Mouse (Mus musculus) neural tube, embryonic 12.5 days (tissue): ENCODE measurements around the gene Paxbp1. TPM values are rescaled to one million over a fixed set of nuclear protein-coding genes. Genes with fewer than 3 reads are reported as not detected.

Experiments used
- ATAC-seq: fragments of 200-750 bp; cut with Nextera tagmentation; 2 replicates; pipeline ENCODE4 v1.8.0; 2017; ENCODE audit warnings: low read depth, mild to moderate bottlenecking, moderate TSS enrichment, moderate library complexity; ENCODE audit not compliant: low FRiP score
- H3K27ac ChIP-seq: fragments of 300-500 bp; sonication (generic); 2 replicates; pipeline ENCODE4 v1.5.1; 2016
- H3K27me3 ChIP-seq: fragments of 300-500 bp; sonication (generic); replicated peaks from 2 replicates; pipeline ENCODE4 v1.6.1; 2016; ENCODE audit warnings: mild to moderate bottlenecking
- H3K36me3 ChIP-seq: fragments of 300-500 bp; sonication (generic); 2 replicates; pipeline ENCODE4 v1.6.1; 2016; ENCODE audit warnings: mild to moderate bottlenecking
- H3K4me1 ChIP-seq: fragments of 300-500 bp; sonication (generic); 2 replicates; pipeline ENCODE4 v1.6.1; 2016
- H3K4me2 ChIP-seq: fragments of 300-500 bp; sonication (generic); replicated peaks from 2 replicates; pipeline ENCODE4 v1.6.1; 2016; ENCODE audit warnings: mild to moderate bottlenecking
- H3K4me3 ChIP-seq: fragments of 300-500 bp; sonication (generic); 2 replicates; pipeline ENCODE4 v1.5.1; 2016
- H3K9ac ChIP-seq: fragments of 300-500 bp; sonication (generic); 2 replicates; pipeline ENCODE4 v1.6.1; 2016; ENCODE audit warnings: mild to moderate bottlenecking
- H3K9me3 ChIP-seq: fragments of 300-500 bp; sonication (generic); 2 replicates; pipeline ENCODE4 v1.6.1; 2016; ENCODE audit warnings: mild to moderate bottlenecking
- WGBS: fragments of 180-500 bp; shearing (Covaris S2); methylation state at CpG from one replicate; pipeline ENCODE4 v1.1.7; 2016; 5-methylcytosine and 5-hydroxymethylcytosine counted together
- polyA plus RNA-seq: library from polyadenylated mRNA; unstranded; fragments of >200 nt; fragmentation: Nextera tagmentation; extraction: Ambion mirVana; gene quantifications from 2 replicates; pipeline ENCODE4 v1.2.1, GENCODE M21; 2016

Gene Paxbp1
- polyA plus RNA-seq, 1 experiment from 2014 or later: 111 TPM

DNA sequence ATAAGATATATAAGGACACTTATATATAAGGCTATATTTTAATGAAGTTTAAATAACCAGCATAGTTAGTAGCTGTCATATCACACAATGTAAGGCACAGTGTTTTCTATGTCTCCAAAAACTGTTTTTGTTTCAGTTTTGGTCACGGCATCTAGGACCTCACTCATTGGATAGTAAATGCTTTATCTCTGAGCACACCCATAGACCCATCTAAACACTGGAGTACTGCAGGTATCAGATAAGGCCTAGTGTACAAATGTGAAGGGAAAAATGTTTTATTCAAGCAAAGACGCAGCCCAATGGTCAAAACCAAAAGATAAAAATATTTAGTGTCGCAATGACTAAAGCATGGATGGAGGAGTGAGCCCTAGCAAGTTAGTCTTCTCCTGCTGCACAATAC is 55.7 kb downstream of the Paxbp1 start:
- Histone ChIP-seq H3K4me1 (no peaks in the 10 kb centered on the region), H3K4me2 (no peak overlapping the region), H3K27ac (no peak overlapping the region), H3K9me3 (no peaks in the 10 kb centered on the region), H3K9ac (no peak overlapping the region), H3K36me3 (peaks cover 20% of the 10 kb centered on the region), H3K4me3 (no peak overlapping the region), H3K27me3 (no peaks in the 10 kb centered on the region)
- no peak for ATAC-seq
- 91% methylated on average over 3 of the region's 3 CpGs for WGBS

GRCm38 (mm10) chr16:90988039-90988438 is 56.3 kb downstream of the Paxbp1 start:
- ATAC-seq: no peak
- H3K27me3 ChIP-seq: no peaks in the 10 kb centered on the region
- H3K4me2 ChIP-seq: no peak overlapping the region
- no peak overlapping the region for H3K4me3 ChIP-seq
- peaks cover 23% of the 10 kb centered on the region for H3K36me3 ChIP-seq
- no peaks in the 10 kb centered on the region for H3K9me3 ChIP-seq
- H3K27ac ChIP-seq: no peak overlapping the region
- no peak overlapping the region for H3K9ac ChIP-seq
- WGBS: 94% methylated on average over 8 of the region's 8 CpGs
- H3K4me1 ChIP-seq: no peaks in the 10 kb centered on the region

DNA sequence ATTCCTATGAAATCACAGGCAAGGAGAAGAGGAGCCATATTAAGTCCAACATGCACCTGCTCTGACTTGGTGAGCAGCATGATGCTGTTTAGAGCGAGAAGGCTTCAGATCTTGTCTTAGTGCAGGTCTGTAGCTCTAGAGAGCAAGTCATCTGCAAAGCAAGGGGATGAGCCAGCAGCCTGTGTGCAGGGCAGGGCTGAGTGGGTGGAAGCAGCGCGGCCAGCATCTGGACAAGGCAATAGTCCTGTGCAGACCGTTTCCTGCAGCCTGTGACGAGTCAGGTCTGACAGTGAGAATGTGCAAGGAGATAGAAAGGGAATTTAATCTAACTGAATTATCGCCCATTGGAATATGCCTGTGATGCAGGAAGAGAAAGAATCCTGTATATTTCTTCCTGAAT is 73.3 kb downstream of the Paxbp1 start:
- no peak overlapping the region for H3K9ac ChIP-seq
- no peaks in the 10 kb centered on the region for H3K9me3 ChIP-seq
- H3K4me2 ChIP-seq: no peak overlapping the region
- ATAC-seq: no peak
- no peak overlapping the region for H3K27ac ChIP-seq
- no peaks in the 10 kb centered on the region for H3K27me3 ChIP-seq
- H3K36me3 ChIP-seq: peaks cover 23% of the 10 kb centered on the region; the same call in 1 of the 2 replicates
- 92% methylated on average over 6 of the region's 6 CpGs for WGBS
- H3K4me3 ChIP-seq: no peak overlapping the region
- H3K4me1 ChIP-seq: no peaks in the 10 kb centered on the region

GRCm38 (mm10) chr16:90966241-90966640 is 78.1 kb downstream of the Paxbp1 start:
- Histone ChIP-seq H3K9ac (no peak overlapping the region), H3K4me1 (no peaks in the 10 kb centered on the region), H3K4me3 (no peak overlapping the region), H3K9me3 (no peaks in the 10 kb centered on the region), H3K27ac (no peak overlapping the region), H3K27me3 (no peaks in the 10 kb centered on the region), H3K4me2 (no peak overlapping the region), H3K36me3 (peaks cover 44% of the 10 kb centered on the region)
- no peak for ATAC-seq
- WGBS: 84% methylated on average over 4 of the region's 4 CpGs

- Histone ChIP-seq H3K9me3 (no peaks in the 10 kb centered on the region), H3K36me3 (peaks cover 40% of the 10 kb centered on the region), H3K4me3 (no peak overlapping the region), H3K4me1 (no peaks in the 10 kb centered on the region), H3K4me2 (no peak overlapping the region), H3K27me3 (no peaks in the 10 kb centered on the region), H3K9ac (no peak overlapping the region), H3K27ac (no peak overlapping the region)
- WGBS: 94% methylated on average over 10 of the region's 10 CpGs
- ATAC-seq: no peak
Measured at GRCm38 (mm10) chr16:90964302-90964701, 80.0 kb downstream of the Paxbp1 start.

Other genes with a start within 250 kb of the Paxbp1 start
- gene Urb1, start 234.1 kb downstream of the Paxbp1 start, polyA plus RNA-seq: 9.8 and 11.4 TPM in 2 replicates
- 1.7 and 2.4 TPM in 2 replicates for gene Eva1c, start 217.8 kb downstream of the Paxbp1 start, polyA plus RNA-seq
- gene Cfap298, start 109.4 kb downstream of the Paxbp1 start, polyA plus RNA-seq: 42.1 and 45.0 TPM in 2 replicates
- 29.1 and 29.9 TPM in 2 replicates for gene Synj1, start 33.2 kb downstream of the Paxbp1 start, polyA plus RNA-seq
- gene 4932438H23Rik, start 50.6 kb upstream of the Paxbp1 start, polyA plus RNA-seq: 0.27 TPM in 1 of 2 replicates, not detected in the other
- gene Olig2, start 180.9 kb upstream of the Paxbp1 start, polyA plus RNA-seq: 2.9 TPM in 2 replicates
- 3.1 and 5.1 TPM in 2 replicates for gene Olig1, start 225.2 kb upstream of the Paxbp1 start, polyA plus RNA-seq